Mouse (Mus musculus) myocyte (in vitro differentiated cells): ENCODE data around the gene Pitpnm3.

Experiments
- CEBPB ChIP-seq: IDR thresholded peaks from 2 replicates; pipeline ENCODE4 v1.6.1; 2011; ENCODE audit warnings: mild to moderate bottlenecking, moderate library complexity; ENCODE audit not compliant: poor library complexity, insufficient read depth, severe bottlenecking
- E2F4 ChIP-seq: IDR thresholded peaks from one replicate; pipeline ENCODE4 v1.6.1; 2011; ENCODE audit warnings: mild to moderate bottlenecking, control low read depth, moderate library complexity; ENCODE audit not compliant: insufficient read depth
- MAX ChIP-seq: IDR thresholded peaks from one replicate; pipeline ENCODE4 v1.6.1; 2011; ENCODE audit warnings: low read depth, mild to moderate bottlenecking, control low read depth
- MYOD1 ChIP-seq, 3 experiments: IDR thresholded peaks; one replicate each; pipeline ENCODE4 v1.6.1; 2011; ENCODE audit warnings: control low read depth in 2 of 3, low read depth in 2 of 3, mild to moderate bottlenecking in 2 of 3, moderate library complexity in 1 of 3; ENCODE audit not compliant: insufficient read length in 2 of 3, control insufficient read depth in 1 of 3
- MYOG ChIP-seq, 3 experiments: IDR thresholded peaks; one replicate each; pipeline ENCODE4 v1.6.1; 2011; ENCODE audit warnings: control low read depth in 2 of 3, low read depth in 2 of 3, mild to moderate bottlenecking in 2 of 3; ENCODE audit not compliant: insufficient read length in 2 of 3, control insufficient read depth in 1 of 3, insufficient read depth in 1 of 3
- POLR2A ChIP-seq: IDR thresholded peaks from one replicate; pipeline ENCODE4 v1.6.1; 2011; ENCODE audit warnings: low read depth, mild to moderate bottlenecking, control low read depth, moderate library complexity; ENCODE audit not compliant: insufficient read length
- POLR2AphosphoS2 ChIP-seq: IDR thresholded peaks from one replicate; pipeline ENCODE4 v1.6.1; 2011; ENCODE audit warnings: low read depth, control low read depth; ENCODE audit not compliant: insufficient read length
- REST ChIP-seq: IDR thresholded peaks from one replicate; pipeline ENCODE4 v1.6.1; 2011; ENCODE audit warnings: mild to moderate bottlenecking, control low read depth, moderate library complexity; ENCODE audit not compliant: insufficient read depth, insufficient read length
- SRF ChIP-seq: IDR thresholded peaks from one replicate; pipeline ENCODE4 v1.6.1; 2011; ENCODE audit warnings: low read depth; ENCODE audit not compliant: control insufficient read depth, insufficient read length
- TCF12 ChIP-seq: IDR thresholded peaks from one replicate; pipeline ENCODE4 v1.6.1; 2011; ENCODE audit warnings: mild to moderate bottlenecking, control low read depth; ENCODE audit not compliant: poor library complexity, insufficient read depth, severe bottlenecking
- TCF3 ChIP-seq: IDR thresholded peaks from one replicate; pipeline ENCODE4 v1.6.1; 2011; ENCODE audit warnings: low read depth, control low read depth; ENCODE audit not compliant: insufficient read length
- USF1 ChIP-seq: IDR thresholded peaks from one replicate; pipeline ENCODE4 v1.6.1; 2011; ENCODE audit warnings: low read depth, mild to moderate bottlenecking, control low read depth, moderate library complexity

GRCm38 (mm10) chr11:72127450-72128189, 8.0 kb downstream of the Pitpnm3 start:
- TF ChIP-seq POLR2A (no peak), TCF12 (no peak), USF1 (no peak), POLR2AphosphoS2 (no peak), MYOG (IDR thresholded peaks at IDR 0.05; ENCODE audit: control insufficient read depth in 1 of 3, insufficient read depth in 1 of 3, insufficient read length in 2 of 3, low read depth in 2 of 3) (no peak), MYOD1 (IDR thresholded peaks at IDR 0.05; ENCODE audit: control insufficient read depth in 1 of 3, insufficient read length in 2 of 3, low read depth in 2 of 3) (no peak), MAX (no peak), E2F4 (no peak), SRF (no peak), CEBPB (no peak), REST (no peak), TCF3 (no peak)
